Mouse (Mus musculus) kidney, embryonic 15.5 days (tissue): Measurements from ENCODE around the gene Dnah3. TPM values are rescaled to one million over a fixed set of nuclear protein-coding genes. Genes with fewer than 3 reads are reported as not detected.

ENCODE experiments used
- ATAC-seq: fragments of 200-750 bp; cut with Nextera tagmentation; replicated peaks from 2 replicates; pipeline ENCODE4 v1.8.0; 2017; ENCODE audit warnings: moderate TSS enrichment; ENCODE audit not compliant: low FRiP score
- H3K27ac ChIP-seq: fragments of 300-500 bp; sonication (generic); 2 replicates; pipeline ENCODE4 v1.5.1; 2015; ENCODE audit warnings: mild to moderate bottlenecking, inconsistent platforms
- H3K27me3 ChIP-seq: fragments of 300-500 bp; sonication (generic); 2 replicates; pipeline ENCODE4 v1.6.1; 2015; ENCODE audit warnings: inconsistent platforms
- H3K36me3 ChIP-seq: fragments of 300-500 bp; sonication (generic); 2 replicates; pipeline ENCODE4 v1.6.1; 2015; ENCODE audit warnings: inconsistent platforms
- H3K4me1 ChIP-seq: fragments of 300-500 bp; sonication (generic); 2 replicates; pipeline ENCODE4 v1.6.1; 2015; ENCODE audit warnings: inconsistent platforms
- H3K4me2 ChIP-seq: fragments of 300-500 bp; sonication (generic); 2 replicates; pipeline ENCODE4 v1.6.1; 2015; ENCODE audit warnings: moderate library complexity, mild to moderate bottlenecking, inconsistent platforms
- H3K4me3 ChIP-seq: fragments of 300-500 bp; sonication (generic); replicated peaks from 2 replicates; pipeline ENCODE4 v1.5.1; 2015; ENCODE audit warnings: mild to moderate bottlenecking, inconsistent platforms
- H3K9ac ChIP-seq: fragments of 300-500 bp; sonication (generic); 2 replicates; pipeline ENCODE4 v1.6.1; 2015; ENCODE audit warnings: mild to moderate bottlenecking, inconsistent platforms
- H3K9me3 ChIP-seq: fragments of 300-500 bp; sonication (generic); replicated peaks from 2 replicates; pipeline ENCODE4 v1.6.1; 2016; ENCODE audit warnings: inconsistent platforms
- WGBS: fragments of 180-500 bp; shearing (Covaris S2); methylation state at CpG from one replicate; pipeline ENCODE4 v1.1.7; 2015; ENCODE audit warnings: mixed read lengths; 5-methylcytosine and 5-hydroxymethylcytosine counted together
- polyA plus RNA-seq: library from polyadenylated mRNA; unstranded; fragments of >200 nt; fragmentation: Nextera tagmentation; extraction: Ambion mirVana; gene quantifications from 2 replicates; pipeline ENCODE4 v1.2.1, GENCODE M21; 2015

Gene Dnah3
- polyA plus RNA-seq, 1 experiment from 2014 or later = not detected

DNA sequence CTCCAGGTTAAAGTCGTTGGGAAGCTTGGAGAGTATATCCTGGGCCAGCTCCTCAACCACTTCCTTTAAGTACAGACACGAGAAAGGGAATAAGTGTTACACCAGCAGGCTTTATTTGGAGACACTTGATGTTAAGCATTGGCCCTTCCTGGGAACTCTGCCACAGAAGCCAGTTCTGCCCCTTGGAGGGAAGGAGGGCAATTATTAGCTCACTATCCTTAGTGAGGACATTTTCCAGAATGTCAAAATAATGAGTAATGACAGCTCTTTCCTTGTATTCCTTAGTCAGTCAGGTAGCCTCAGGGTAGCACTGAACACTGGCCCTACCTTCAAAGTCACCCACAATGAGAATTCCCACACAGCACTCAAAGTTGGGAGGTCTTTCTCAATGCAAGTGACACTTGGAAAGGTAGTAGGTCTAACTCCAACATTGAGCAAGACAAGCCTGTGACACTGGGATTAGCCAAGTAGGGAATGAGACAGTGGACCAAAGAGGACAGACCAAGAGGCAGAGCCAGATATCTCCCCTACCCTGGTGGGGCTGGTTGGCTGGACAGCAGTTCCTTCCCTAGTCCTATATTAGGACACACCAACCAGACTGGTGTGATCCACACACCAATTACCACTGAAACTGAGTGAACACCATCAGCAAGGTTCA, 166.2 kb downstream of the Dnah3 start:
- Histone ChIP-seq H3K9me3 (no peaks in the 10 kb centered on the region), H3K4me2 (no peak overlapping the region), H3K27ac (no peak overlapping the region), H3K4me3 (no peak overlapping the region), H3K4me1 (no peaks in the 10 kb centered on the region), H3K36me3 (no peaks in the 10 kb centered on the region), H3K9ac (no peak overlapping the region), H3K27me3 (no peaks in the 10 kb centered on the region)
- ATAC-seq = no peak
- WGBS = 78% methylated on average over 2 of the region's 2 CpGs

DNA sequence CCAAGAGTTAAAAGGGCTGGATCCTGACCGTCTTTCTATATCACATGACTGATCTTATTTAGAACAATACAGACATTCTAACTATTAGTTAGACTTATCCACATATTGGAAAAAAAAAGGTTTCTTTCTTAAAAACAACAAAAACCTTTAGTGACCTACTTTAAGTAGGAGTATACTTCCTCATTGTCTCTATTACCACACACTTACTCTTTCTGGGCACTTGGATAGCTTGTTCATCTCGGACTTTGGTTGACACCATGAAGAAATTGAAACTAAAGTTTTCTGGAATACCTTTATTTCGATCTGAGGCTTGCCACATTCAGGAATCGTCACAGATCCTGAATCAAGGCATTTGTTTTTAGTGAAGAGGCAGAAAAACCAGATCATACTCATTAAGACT, 174.0 kb downstream of the Dnah3 start:
- Histone ChIP-seq H3K4me2 (no peak overlapping the region), H3K9me3 (no peaks in the 10 kb centered on the region), H3K36me3 (no peaks in the 10 kb centered on the region), H3K9ac (no peak overlapping the region), H3K4me3 (no peak overlapping the region), H3K4me1 (no peaks in the 10 kb centered on the region), H3K27me3 (no peaks in the 10 kb centered on the region), H3K27ac (no peak overlapping the region)
- no peak for ATAC-seq
- 77% methylated on average over 4 of the region's 4 CpGs for WGBS

DNA sequence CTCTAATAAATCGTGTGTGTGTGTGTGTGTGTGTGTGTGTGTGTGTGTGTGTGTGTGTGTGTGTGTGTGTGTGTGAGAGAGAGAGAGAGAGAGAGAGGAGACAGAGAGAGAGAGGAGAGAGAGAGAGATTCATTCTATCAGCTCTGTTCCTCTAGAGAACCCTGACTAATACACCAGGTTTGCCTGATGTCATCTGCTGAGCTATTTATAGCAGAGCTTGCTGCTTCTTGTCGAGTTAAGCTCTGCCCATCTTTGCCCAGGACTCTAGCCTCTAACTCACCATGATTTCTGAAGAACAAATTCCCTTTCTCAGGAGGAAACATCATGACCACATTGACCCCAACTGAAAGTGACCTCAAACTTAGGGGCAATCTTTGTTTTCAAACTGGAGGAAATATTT, 174.6 kb downstream of the Dnah3 start:
- Histone ChIP-seq H3K9me3 (no peaks in the 10 kb centered on the region), H3K4me1 (no peaks in the 10 kb centered on the region), H3K36me3 (no peaks in the 10 kb centered on the region), H3K4me2 (no peak overlapping the region), H3K4me3 (no peak overlapping the region), H3K9ac (no peak overlapping the region), H3K27me3 (no peaks in the 10 kb centered on the region), H3K27ac (no peak overlapping the region)
- WGBS = 41% methylated on average over 2 of the region's 2 CpGs
- ATAC-seq = no peak

DNA sequence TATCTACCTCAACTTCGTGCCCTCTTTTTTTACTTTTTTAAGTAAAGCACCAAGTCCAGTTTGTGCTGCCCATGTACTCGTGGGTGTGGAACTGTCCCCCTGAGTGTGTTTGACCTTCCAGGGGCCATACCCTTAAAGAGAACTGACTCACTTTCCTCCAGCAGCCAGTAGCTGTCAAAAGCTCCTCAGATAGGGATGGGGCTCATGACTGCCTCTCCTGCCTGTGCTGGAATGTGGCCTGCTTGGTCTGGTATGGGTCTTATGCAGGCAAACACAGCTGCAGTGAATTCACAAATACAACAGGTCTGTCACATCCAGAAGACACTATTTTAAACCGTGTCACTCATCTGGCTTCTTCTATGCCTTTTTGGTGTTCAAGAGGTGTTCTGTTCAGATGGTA, 183.4 kb downstream of the Dnah3 start:
- Histone ChIP-seq H3K4me3 (no peak overlapping the region), H3K27me3 (no peaks in the 10 kb centered on the region), H3K9ac (no peak overlapping the region), H3K27ac (no peak overlapping the region), H3K36me3 (no peaks in the 10 kb centered on the region), H3K4me1 (no peaks in the 10 kb centered on the region), H3K4me2 (no peak overlapping the region), H3K9me3 (no peaks in the 10 kb centered on the region)
- no peak for ATAC-seq
- 83% methylated on average over 3 of the region's 3 CpGs for WGBS

DNA sequence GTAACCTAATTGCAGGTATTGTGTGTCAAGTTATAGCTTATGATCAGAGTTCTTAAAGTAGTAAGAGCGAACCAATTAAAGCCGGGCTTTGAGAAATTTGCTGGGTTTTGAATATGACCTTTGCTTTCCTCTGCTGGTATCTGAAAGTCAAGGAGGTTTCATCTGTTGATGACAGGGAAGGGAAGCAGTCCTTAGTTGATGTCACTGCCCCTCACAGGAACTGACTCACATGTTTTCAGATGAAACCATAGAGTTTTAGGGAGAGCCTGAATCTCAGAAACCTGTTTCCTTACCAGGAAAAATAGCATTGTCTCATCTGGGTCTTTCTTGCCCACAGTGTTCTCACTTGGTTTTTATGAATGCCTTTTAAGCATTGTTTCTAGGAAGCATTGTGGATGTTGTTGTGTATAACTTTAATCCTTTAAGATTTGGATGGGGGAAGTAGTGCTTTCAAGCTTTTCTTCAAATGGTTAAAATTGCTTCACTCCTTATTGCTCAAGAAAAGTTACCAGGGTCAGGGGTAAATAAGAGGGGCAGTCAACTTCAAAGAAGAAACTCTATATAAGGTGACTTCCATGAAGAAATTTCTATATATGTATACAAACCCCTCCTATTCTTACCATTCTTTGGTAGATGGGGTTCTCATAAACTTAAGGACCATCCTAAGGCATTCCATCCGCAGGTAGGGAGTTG, 188.4 kb downstream of the Dnah3 start:
- no peak overlapping the region for H3K4me3 ChIP-seq
- H3K9me3 ChIP-seq = no peaks in the 10 kb centered on the region
- H3K4me2 ChIP-seq = no peak overlapping the region
- no peaks in the 10 kb centered on the region for H3K4me1 ChIP-seq
- WGBS = 90% methylated on average over 3 of the region's 3 CpGs
- H3K9ac ChIP-seq = no peak overlapping the region
- H3K27me3 ChIP-seq = no peaks in the 10 kb centered on the region
- no peaks in the 10 kb centered on the region for H3K36me3 ChIP-seq
- ATAC-seq = no peak
- H3K27ac ChIP-seq = no peak overlapping the region

- ATAC-seq = no peak
- Histone ChIP-seq H3K9ac (no peak overlapping the region), H3K9me3 (no peaks in the 10 kb centered on the region), H3K27ac (no peak overlapping the region), H3K36me3 (no peaks in the 10 kb centered on the region), H3K4me1 (peaks cover 12% of the 10 kb centered on the region), H3K4me2 (no peak overlapping the region), H3K27me3 (no peaks in the 10 kb centered on the region), H3K4me3 (no peak overlapping the region)
- WGBS = 81% methylated on average over 3 of the region's 3 CpGs
Measured at GRCm38 (mm10) chr7:119899386-119900057, 195.6 kb downstream of the Dnah3 start.

DNA sequence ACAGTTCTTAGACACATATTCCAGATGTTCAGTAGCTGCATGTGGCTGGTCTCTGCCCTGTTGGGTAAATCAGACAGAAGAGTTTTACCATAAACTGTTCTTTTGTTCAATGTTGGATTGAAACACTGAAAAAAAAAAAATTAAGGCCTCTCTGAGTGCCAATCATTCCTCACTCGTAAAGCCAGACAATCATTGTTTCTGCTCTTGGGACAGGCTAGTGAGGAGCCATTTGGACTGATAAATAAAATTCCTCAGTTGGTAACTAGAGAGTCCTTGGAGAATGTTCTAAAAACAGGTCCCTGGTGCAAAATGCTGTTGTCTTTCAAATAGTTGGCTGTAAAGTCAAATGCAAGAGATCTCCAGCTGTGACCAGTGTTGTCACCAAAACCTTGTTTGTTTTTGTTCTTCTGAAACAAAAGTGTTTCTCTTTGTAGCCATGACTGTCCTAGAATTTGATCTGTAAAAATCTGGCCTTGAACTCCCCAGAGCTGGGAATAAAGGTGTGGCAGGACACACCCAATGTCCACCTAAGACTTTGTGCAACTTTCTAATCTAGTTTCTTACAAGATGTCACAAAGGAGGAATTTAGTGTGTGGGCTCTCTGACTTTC, 196.7 kb downstream of the Dnah3 start:
- H3K9ac ChIP-seq = no peak overlapping the region
- H3K27me3 ChIP-seq = no peaks in the 10 kb centered on the region
- peaks cover 23% of the 10 kb centered on the region for H3K4me1 ChIP-seq
- H3K36me3 ChIP-seq = no peaks in the 10 kb centered on the region
- no peak overlapping the region for H3K4me3 ChIP-seq
- no peaks in the 10 kb centered on the region for H3K9me3 ChIP-seq
- no peak for ATAC-seq
- H3K27ac ChIP-seq = no peak overlapping the region
- WGBS = 72% methylated on average over 1 of the region's 1 CpGs
- no peak overlapping the region for H3K4me2 ChIP-seq

GRCm38 (mm10) chr7:119897521-119898109, 197.5 kb downstream of the Dnah3 start:
- ATAC-seq = no peak
- Histone ChIP-seq H3K27me3 (no peaks in the 10 kb centered on the region), H3K9me3 (no peaks in the 10 kb centered on the region), H3K27ac (no peak overlapping the region), H3K4me3 (no peak overlapping the region), H3K36me3 (no peaks in the 10 kb centered on the region), H3K4me2 (no peak overlapping the region), H3K9ac (no peak overlapping the region), H3K4me1 (peaks cover 26% of the 10 kb centered on the region)
- WGBS = 92% methylated on average over 8 of the region's 8 CpGs

DNA sequence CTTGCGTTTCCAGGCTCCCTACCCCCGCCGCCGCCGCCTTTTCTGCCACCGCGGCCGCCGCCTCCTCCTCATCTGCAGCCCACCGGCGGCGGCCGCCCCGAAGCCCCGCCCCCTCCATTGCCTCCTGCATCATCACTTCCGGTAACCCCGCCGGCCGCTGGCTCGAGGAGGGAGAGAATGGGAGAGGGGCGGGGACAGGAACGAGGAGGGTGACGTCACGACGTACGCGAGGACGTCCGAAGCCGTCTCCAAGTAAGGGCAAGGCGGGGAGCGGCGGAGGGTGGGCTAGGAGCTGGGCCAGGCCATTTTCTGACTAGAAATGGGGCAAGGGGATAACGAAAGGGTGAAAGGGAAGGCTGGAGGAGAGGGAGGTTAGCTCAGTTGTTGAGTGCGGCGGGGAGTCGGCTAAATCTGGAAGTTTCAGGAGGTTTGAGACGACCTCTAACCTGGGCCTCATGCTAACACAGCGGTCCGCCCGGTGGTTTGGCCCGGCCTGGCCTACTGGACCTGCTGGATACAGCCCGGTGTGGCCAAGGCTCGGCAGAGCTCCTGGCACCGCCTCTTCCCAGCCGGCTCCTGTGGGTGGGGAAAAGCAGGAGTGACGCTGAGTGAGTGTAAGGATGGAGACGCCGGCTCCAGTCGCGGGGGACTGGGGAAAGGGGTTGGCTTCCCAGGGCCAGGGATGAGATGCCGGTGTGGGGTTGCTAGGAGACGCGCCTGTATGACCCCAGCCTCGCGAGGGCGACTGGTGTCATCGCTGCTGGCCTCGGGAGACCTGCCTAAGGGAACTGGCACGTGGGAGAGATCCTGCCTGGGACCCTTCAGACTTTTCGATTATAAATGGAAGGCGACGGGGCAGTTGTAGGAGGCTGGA, 199.2 kb downstream of the Dnah3 start, which contains the start of the genes Lyrm1 and Dcun1d3:
Lyrm1 (plus strand) TSS at position 223 of the 874 bp plus-strand sequence.
Dcun1d3 (minus strand) TSS at position 660 of the 874 bp plus-strand sequence.
- no peaks in the 10 kb centered on the region for H3K27me3 ChIP-seq
- peak within 1 kb of the TSS; percentile 73 for H3K4me2 ChIP-seq
- ATAC-seq = peak; percentile 98
- H3K27ac ChIP-seq = peak within 1 kb of the TSS; percentile 97
- no peaks in the 10 kb centered on the region for H3K9me3 ChIP-seq
- peak within 1 kb of the TSS; percentile 66 for H3K4me3 ChIP-seq
- peaks cover 26% of the 10 kb centered on the region for H3K4me1 ChIP-seq
- H3K36me3 ChIP-seq = no peaks in the 10 kb centered on the region
- WGBS = under 1% methylated on average over 60 of the region's 63 CpGs
- peak within 1 kb of the TSS; percentile 69 for H3K9ac ChIP-seq

DNA sequence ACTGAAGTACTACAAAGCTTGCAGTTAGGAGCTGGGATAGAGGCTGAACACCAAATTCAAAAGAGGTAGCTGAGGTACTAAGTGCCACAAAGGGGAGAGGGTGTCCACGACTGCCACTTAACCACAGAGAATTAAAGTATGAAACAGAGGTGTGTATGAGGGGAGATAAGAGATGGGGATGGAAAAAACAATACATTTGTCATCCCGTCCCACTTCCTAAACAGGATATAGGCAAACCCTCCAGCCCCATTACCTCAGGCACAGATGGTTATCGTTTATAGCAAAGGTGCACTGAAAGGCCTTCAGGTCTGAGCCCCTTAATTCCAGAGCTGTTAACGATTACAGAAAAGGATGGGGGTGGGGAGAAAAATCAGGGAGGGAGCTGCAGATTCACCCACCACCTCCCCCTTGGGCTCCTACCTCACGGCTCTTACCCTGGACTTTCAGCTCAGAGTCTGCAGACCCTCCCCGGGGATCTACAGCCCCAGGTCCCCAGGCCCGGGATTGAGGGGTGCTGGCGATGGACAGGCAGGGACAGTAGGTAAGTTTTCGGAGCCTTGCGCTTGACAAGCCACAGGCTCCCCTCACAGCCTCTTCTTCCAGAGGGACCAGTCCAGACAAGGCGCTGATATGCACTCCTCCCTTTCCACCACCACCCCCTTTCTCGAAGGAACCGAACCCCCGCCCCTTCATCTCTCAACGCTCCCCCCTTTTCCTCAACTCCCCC, 200.1 kb downstream of the Dnah3 start:
- H3K4me2 ChIP-seq = peak overlapping the region; percentile 73
- no peaks in the 10 kb centered on the region for H3K9me3 ChIP-seq
- ATAC-seq = peak; percentile 59
- WGBS = 2% methylated on average over 15 of the region's 15 CpGs
- peaks cover 26% of the 10 kb centered on the region for H3K4me1 ChIP-seq
- peak overlapping the region; percentile 66 for H3K4me3 ChIP-seq
- H3K36me3 ChIP-seq = no peaks in the 10 kb centered on the region
- H3K27ac ChIP-seq = peak overlapping the region; percentile 97
- H3K9ac ChIP-seq = peak overlapping the region; percentile 69
- H3K27me3 ChIP-seq = no peaks in the 10 kb centered on the region
